Comparison of ENCODE assay signal across 15 mouse cellular contexts in genomic region chr2:58590055-58590454, GRCm38 (mm10). TPM values are rescaled to one million over a fixed set of nuclear protein-coding genes. Genes with fewer than 3 reads are reported as not detected.
DNase-seq lines count a peak whose midpoint lies in the region; ATAC-seq and TF ChIP-seq lines count a peak whose summit lies in the region.
"Had no signal": no experiment of that assay in that cellular context is flagged by ENCODE, and none has a peak within 500 bp of the region (broad histone marks: within the 10 kb centered on the region; RNA-seq: fewer than 3 reads in every experiment).

No protein-coding gene starts in this region.

- peak; percentile 36; the same call in 1 of the 2 replicates for ATAC-seq in kidney, embryonic 14.5 days (ENCODE audit: low FRiP score, low TSS enrichment)
- ATAC-seq in neural tube, embryonic 12.5 days (ENCODE audit: low FRiP score, low read depth): peak; percentile 53; the same call in 1 of the 2 replicates
- ATAC-seq in monocyte, adult 5-6 weeks (replicated peaks; ENCODE audit: insufficient number of reproducible peaks, low FRiP score, low TSS enrichment, poor library complexity, severe bottlenecking): 0 out of 2 replicates have a peak, but pooled peaks have one; percentile 22
- ATAC-seq in granulocyte monocyte progenitor cell, adult 5-6 weeks (replicated peaks; ENCODE audit: poor library complexity, severe bottlenecking): no peak
- ATAC-seq: forebrain, embryonic 13.5 days had no signal

- no peaks in the 10 kb centered on the region for H3K9me3 ChIP-seq in kidney, embryonic 14.5 days (ENCODE audit: control insufficient read depth, low read length)
- H3K9me3 ChIP-seq in neural tube, embryonic 12.5 days: no peaks in the 10 kb centered on the region
- H3K9me3 ChIP-seq: embryonic facial prominence, embryonic 15.5 days; forebrain, embryonic 13.5 days; neural tube, embryonic 13.5 days had no signal

- H3K36me3 ChIP-seq in kidney, embryonic 14.5 days (ENCODE audit: control insufficient read depth, insufficient read depth, low read length): no peaks in the 10 kb centered on the region
- H3K36me3 ChIP-seq in kidney, adult 2 months (ENCODE audit: control insufficient read depth, insufficient read depth, low read length): no peaks in the 10 kb centered on the region
- no peaks in the 10 kb centered on the region for H3K36me3 ChIP-seq in neural tube, embryonic 12.5 days
- H3K36me3 ChIP-seq: embryonic facial prominence, embryonic 15.5 days; neural tube, embryonic 13.5 days had no signal

- no peak for DNase-seq in kidney, adult 2 months
- no peak for DNase-seq in neural tube, embryonic 10.5 days (ENCODE audit: extremely low spot score, low spot score)
- no peak for DNase-seq in cerebellum, adult 11 months
- DNase-seq: cerebellum, postnatal 25 days; gastrocnemius, adult 2 months; kidney, adult 9 months; thymus, adult 18-20 months had no signal

- H3K27me3 ChIP-seq in kidney, embryonic 14.5 days (ENCODE audit: control insufficient read depth, insufficient read depth, low read length): no peaks in the 10 kb centered on the region
- H3K27me3 ChIP-seq in kidney, adult 2 months (replicated peaks; ENCODE audit: control insufficient read depth, insufficient read depth, low read length): no peaks in the 10 kb centered on the region
- H3K27me3 ChIP-seq in neural tube, embryonic 12.5 days (replicated peaks): no peaks in the 10 kb centered on the region
- H3K27me3 ChIP-seq: embryonic facial prominence, embryonic 15.5 days; forebrain, embryonic 13.5 days; neural tube, embryonic 13.5 days had no signal

- H3K27ac ChIP-seq in kidney, embryonic 14.5 days (ENCODE audit: low read depth, low read length): no peak overlapping the region
- H3K27ac ChIP-seq in kidney, adult 2 months (ENCODE audit: insufficient read depth, low read depth, low read length): no peak overlapping the region
- H3K27ac ChIP-seq in neural tube, embryonic 12.5 days: no peak overlapping the region
- H3K27ac ChIP-seq: embryonic facial prominence, embryonic 15.5 days; forebrain, embryonic 13.5 days; gastrocnemius, adult 2 months; liver, embryonic 14.5 days; neural tube, embryonic 13.5 days had no signal

- 98% methylated on average over 1 of the region's 1 CpGs for WGBS in kidney, embryonic 14.5 days
- WGBS in kidney, adult 2 months: 96% methylated on average over 1 of the region's 1 CpGs
- whole genome bisulfite sequencing in neural tube, embryonic 12.5 days: 94% methylated on average over 1 of the region's 1 CpGs

- no peak overlapping the region for H3K4me3 ChIP-seq in kidney, embryonic 14.5 days (ENCODE audit: low read length)
- H3K4me3 ChIP-seq in kidney, adult 2 months (ENCODE audit: insufficient read depth, low read depth, low read length): no peak overlapping the region
- no peak overlapping the region for H3K4me3 ChIP-seq in neural tube, embryonic 12.5 days
- H3K4me3 ChIP-seq: embryonic facial prominence, embryonic 15.5 days; forebrain, embryonic 13.5 days; gastrocnemius, adult 2 months; neural tube, embryonic 13.5 days had no signal

- no peak overlapping the region for H3K4me2 ChIP-seq in kidney, embryonic 14.5 days (replicated peaks; ENCODE audit: low read depth, low read length)
- no peak overlapping the region for H3K4me2 ChIP-seq in neural tube, embryonic 12.5 days (replicated peaks)
- H3K4me2 ChIP-seq: embryonic facial prominence, embryonic 15.5 days; forebrain, embryonic 13.5 days; neural tube, embryonic 13.5 days had no signal

- TF ChIP-seq POLR2A in kidney, adult 2 months (IDR thresholded peaks at IDR 0.05; ENCODE audit: low read depth, low read length): no peak

- H3K4me1 ChIP-seq in kidney, embryonic 14.5 days (ENCODE audit: control insufficient read depth, insufficient read depth, low read length): no peaks in the 10 kb centered on the region
- H3K4me1 ChIP-seq in kidney, adult 2 months (ENCODE audit: control insufficient read depth, insufficient read depth, low read length): no peaks in the 10 kb centered on the region
- H3K4me1 ChIP-seq in neural tube, embryonic 12.5 days: no peaks in the 10 kb centered on the region
- H3K4me1 ChIP-seq: neural tube, embryonic 13.5 days had no signal

- no peak for TF ChIP-seq CTCF in kidney, adult 2 months (conservative IDR thresholded peaks at IDR 0.05; ENCODE audit: insufficient read depth, insufficient read length, low read depth, low read length)

- no peak overlapping the region for H3K9ac ChIP-seq in kidney, embryonic 14.5 days (ENCODE audit: low read depth, low read length)
- no peak overlapping the region for H3K9ac ChIP-seq in neural tube, embryonic 12.5 days
- H3K9ac ChIP-seq: embryonic facial prominence, embryonic 15.5 days; forebrain, embryonic 13.5 days; liver, embryonic 14.5 days; neural tube, embryonic 13.5 days had no signal

RNA-seq across cellular contexts. Expression of gene Upp2, which starts 23.0 kb away (rescaled TPM):
- 5.9 and 10.1 TPM in 2 replicates for polyA plus RNA-seq in kidney, embryonic 14.5 days (2014; fragmentation: Nextera tagmentation; extraction: Ambion mirVana)
- polyA plus RNA-seq in kidney, adult 2 months (2012; rRNA removed): 14.0 and 15.5 TPM in 2 replicates
- 9.2 and 11.1 TPM in 2 replicates for polyA plus RNA-seq in neural tube, embryonic 12.5 days (2016; fragmentation: Nextera tagmentation; extraction: Ambion mirVana)
- total RNA-seq in monocyte, adult 5-6 weeks (2017): 0.97 to 2.3 TPM (median 1.3 TPM) in 3 replicates
- 0.09 TPM in 1 of 2 replicates, not detected in the other for total RNA-seq in granulocyte monocyte progenitor cell, adult 5-6 weeks (2014; fragmentation: Nextera tagmentation)
- not detected in 2 replicates for total RNA-seq in granulocyte monocyte progenitor cell, adult 5-6 weeks (2017)

RNA-seq across cellular contexts. Expression of gene Acvr1, which starts 23.1 kb away (rescaled TPM):
- polyA plus RNA-seq in kidney, embryonic 14.5 days (2014; fragmentation: Nextera tagmentation; extraction: Ambion mirVana): 7.0 and 7.9 TPM in 2 replicates
- polyA plus RNA-seq in kidney, adult 2 months (2012; rRNA removed): 5.6 and 6.3 TPM in 2 replicates
- 4.6 and 5.3 TPM in 2 replicates for polyA plus RNA-seq in neural tube, embryonic 12.5 days (2016; fragmentation: Nextera tagmentation; extraction: Ambion mirVana)
- 1.1 to 2.3 TPM (median 2.1 TPM) in 3 replicates for total RNA-seq in monocyte, adult 5-6 weeks (2017)
- total RNA-seq in granulocyte monocyte progenitor cell, adult 5-6 weeks (2014; fragmentation: Nextera tagmentation): 2.9 and 3.9 TPM in 2 replicates
- total RNA-seq in granulocyte monocyte progenitor cell, adult 5-6 weeks (2017): 0.78 and 0.88 TPM in 2 replicates
